Mouse (Mus musculus): ENCODE results near the gene Ifnar1.

The Ifnar1 gene

GRCm38 (mm10) chr16:91461066-91461638 lies 23.9 kb upstream of the Ifnar1 start:
- peak; percentile 57 to 67 for DNase-seq (ENCODE audit: low spot score in 2 of 2)

- DNase-seq (ENCODE audit: low spot score in 2 of 2) = no peak
These were observed 23.3 kb upstream of the Ifnar1 start for GRCm38 (mm10) chr16:91461773-91462181.

DNA sequence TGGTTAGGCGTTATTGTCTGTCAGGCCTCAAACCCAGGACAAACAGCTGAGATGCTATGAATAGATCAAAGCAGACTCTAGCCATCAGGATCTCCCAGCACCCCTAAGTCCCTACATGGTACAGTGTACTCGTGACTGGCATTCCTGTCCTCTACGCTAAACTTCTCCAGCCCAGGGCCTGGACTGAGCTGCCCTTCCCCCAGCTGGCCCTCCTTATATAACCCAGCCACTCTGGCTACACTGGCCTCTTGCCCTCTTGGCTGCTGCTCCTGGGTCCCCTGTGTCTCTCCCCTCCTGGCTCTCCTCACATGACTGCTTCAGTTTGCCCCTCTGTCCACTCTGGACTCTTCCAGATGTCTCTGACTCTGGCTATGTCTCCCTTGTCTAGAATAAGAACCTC lies 22.4 kb upstream of the Ifnar1 start:
- no peak for DNase-seq (ENCODE audit: low spot score in 2 of 2)

DNA sequence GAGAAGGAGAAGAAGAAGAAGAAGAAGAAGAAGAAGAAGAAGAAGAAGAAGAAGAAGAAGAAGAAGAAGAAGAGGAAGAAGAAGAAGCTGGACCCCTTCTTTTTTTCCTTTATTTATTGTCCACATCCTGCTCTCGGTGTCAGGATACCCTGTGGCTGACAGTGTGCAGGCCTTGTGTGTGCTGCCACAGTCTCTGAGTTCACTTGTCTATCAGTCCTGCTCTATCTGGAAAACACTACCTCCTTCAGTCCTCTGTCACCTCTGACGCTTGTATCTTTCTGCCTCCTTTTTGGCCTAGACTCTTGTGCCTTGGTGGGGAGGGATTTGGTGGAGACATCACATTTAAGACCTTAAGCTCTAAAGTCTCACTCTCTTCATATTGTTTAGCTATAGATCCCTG lies 21.6 kb upstream of the Ifnar1 start:
- DNase-seq (ENCODE audit: low spot score in 2 of 2) = peak in 1 of 2 experiments; percentile 65

DNA sequence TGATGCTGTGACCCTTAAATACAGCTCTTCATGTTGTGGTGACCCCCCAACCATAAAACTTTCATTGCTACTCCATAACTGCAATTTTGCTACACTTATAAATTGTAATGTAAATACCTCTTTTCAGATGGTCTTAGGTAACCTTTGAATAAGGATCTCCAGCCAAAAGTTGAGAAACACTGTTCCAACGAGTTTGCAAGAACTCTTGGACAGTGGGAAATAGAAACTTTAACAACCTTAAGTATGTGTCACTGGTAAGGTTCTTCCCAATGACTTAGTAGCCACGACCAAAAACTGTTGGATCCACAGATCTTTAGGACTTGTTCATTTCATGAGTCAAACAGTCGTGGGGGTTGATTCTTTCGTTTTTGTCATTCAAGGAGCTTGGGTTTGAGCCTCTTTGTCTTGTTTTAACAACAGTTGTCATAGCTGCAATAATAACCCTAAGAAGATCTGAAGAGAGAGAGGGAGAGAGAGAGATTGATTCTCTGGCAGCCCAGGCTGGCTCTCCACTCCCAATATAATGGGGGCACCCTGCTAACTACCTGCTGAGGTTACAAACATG lies 21.1 kb upstream of the Ifnar1 start:
- no peak for DNase-seq (ENCODE audit: low spot score in 2 of 2)

- peak; percentile 88 to 90 for DNase-seq (ENCODE audit: low spot score in 2 of 2)
These were observed 20.2 kb upstream of the Ifnar1 start for GRCm38 (mm10) chr16:91464594-91465504.

GRCm38 (mm10) chr16:91465505-91466240 lies 19.4 kb upstream of the Ifnar1 start:
- DNase-seq (ENCODE audit: low spot score in 2 of 2) = no peak

DNA sequence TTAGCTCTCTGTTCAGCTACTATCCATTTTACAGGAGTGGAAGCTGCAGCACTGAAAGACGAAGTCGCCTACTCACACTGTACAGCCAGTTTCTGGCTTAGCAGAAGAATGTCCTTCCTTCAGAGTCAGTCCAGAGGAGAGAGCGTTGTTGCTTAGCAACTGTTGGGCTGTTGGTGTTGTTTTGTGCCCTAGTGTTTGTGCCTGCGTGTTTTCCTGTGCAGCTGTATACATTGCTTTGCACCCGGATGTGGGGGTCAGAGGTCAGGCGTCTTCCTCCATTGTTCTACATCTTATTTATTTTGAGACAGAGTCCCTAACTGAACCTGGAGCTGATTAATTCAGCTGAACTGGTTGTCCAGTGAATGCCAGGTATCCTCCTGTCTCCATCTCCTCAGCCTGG lies 18.5 kb upstream of the Ifnar1 start:
- DNase-seq (ENCODE audit: low spot score in 2 of 2) = no peak

GRCm38 (mm10) chr16:91470470-91470869 lies 14.6 kb upstream of the Ifnar1 start:
- no peak for DNase-seq (ENCODE audit: low spot score in 2 of 2)

DNA sequence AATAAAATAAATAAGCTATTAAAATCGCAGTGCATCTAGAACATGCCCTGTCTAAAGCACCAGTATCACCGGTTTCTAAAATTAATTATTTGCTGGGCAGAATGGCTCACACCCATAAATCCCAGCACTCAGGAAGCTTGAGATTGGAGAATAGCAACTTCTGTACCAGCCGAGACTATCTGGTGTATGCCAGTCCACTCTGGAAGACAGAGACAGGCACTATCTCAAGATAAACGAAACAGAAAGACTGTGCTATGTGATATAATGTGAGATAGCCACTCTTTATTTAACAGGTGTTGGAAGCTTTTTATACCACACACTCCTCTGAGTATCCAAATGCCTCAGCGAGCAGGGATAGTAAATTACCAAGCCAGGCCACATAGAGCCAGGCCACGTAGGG lies 13.6 kb upstream of the Ifnar1 start:
- DNase-seq (ENCODE audit: low spot score in 2 of 2) = no peak

DNA sequence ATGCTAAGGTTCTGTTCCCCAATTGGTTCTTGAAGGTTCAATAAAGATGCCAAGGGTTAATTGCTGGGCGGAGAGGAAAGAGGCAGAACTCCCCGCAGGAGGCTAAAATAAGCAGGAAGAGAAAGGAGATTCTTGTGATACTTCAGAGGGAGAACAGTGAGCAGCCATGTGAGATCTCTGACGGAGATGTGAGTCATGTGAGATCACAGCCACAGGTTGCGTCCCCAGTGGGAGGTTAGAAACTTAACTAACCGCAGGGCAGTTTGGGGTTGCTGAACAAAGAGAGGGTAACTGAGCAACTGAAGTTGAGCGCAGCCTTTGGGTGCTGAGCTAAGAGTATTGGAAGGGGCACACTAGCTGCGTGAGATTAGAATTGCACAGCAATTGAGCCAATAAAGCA lies 9.3 kb upstream of the Ifnar1 start:
- DNase-seq (ENCODE audit: low spot score in 2 of 2) = peak; percentile 83 to 87

DNA sequence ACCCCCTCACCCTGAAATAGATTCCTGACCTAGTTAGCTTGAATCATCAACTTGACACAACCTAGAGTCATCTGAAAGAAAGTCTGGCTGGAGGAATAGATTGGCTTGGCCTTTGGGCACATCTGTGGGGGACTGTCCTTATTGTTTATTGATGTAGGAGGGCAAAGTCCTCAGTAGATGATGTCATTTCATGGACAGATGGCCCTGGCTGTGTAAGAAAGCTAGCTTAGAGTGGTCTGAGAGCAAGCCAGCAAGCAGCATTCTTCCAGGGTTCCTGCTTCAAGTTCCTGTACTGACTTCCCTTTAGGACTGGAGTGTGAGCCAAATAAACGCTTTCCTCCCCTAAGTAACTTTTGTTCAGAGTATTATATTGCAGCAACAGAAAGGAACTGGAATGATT lies 7.0 kb upstream of the Ifnar1 start:
- no peak for DNase-seq (ENCODE audit: low spot score in 2 of 2)

GRCm38 (mm10) chr16:91480517-91480916 lies 4.5 kb upstream of the Ifnar1 start:
- DNase-seq (ENCODE audit: low spot score in 2 of 2) = peak in 1 of 2 experiments; percentile 67

GRCm38 (mm10) chr16:91484387-91484786 lies 651 bp upstream of the Ifnar1 start:
- no peak for DNase-seq (ENCODE audit: low spot score in 2 of 2)

GRCm38 (mm10) chr16:91485841-91486240 lies 803 bp downstream of the Ifnar1 start:
- DNase-seq (ENCODE audit: low spot score in 2 of 2) = no peak

DNA sequence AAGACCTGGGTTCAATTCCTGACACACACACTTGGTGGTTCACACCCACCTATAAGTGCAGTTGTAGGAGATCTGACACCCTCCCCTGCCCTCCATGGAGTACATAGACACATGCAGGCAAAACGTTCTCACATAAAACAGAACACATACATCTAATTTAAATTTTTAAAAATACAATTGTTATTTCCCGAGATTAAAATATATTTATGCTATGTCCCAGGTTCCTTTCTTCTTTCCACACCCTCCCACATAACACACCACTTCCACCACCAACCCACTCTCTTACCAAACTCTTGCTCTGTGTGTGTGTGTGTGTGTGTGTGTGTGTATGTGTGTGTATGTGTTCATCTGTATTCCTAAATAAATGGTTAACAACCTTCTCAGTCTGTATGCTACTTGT lies 3.0 kb downstream of the Ifnar1 start:
- no peak for DNase-seq (ENCODE audit: low spot score in 2 of 2)

GRCm38 (mm10) chr16:91490897-91491296 lies 5.9 kb downstream of the Ifnar1 start:
- DNase-seq (ENCODE audit: low spot score in 2 of 2) = peak in 1 of 2 experiments; percentile 38

DNA sequence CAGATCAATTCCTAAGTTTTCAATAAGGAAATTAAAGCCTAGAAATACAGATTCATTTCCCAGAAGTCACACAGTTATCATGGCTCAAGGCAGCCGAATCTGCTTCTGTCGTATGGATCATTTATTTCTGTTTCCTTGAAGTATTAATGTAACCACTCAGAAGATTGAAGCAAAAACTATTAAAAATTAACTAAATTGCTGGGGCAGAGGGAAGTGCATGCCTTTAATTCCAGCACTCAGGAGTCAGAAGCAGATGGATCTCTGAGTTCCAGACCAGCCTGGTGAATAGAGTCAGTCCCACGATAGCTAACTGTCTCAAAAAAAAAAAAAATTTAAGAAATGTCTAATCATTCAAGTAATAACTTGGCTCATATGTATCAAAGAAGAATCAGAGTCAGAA lies 6.4 kb downstream of the Ifnar1 start:
- no peak for DNase-seq (ENCODE audit: low spot score in 2 of 2)

DNA sequence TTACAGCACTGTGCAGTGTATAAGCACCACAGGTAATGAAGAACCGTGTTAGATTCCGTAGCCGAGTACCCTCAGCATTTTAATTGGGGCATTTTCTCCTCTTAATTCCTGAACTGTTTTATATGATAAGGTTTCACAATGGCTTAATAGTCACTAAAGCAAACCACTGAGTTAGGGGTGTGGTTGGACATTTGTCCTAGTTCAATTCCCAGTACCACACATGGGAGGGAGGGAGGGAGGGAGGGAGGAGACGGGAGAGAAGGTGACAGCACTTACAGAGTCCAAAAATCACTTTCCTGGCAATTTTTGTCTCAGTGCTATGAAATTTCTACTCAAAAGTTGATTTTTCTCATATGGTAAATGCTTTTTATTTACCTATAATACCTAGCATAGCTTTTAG lies 10.5 kb downstream of the Ifnar1 start:
- no peak for DNase-seq (ENCODE audit: low spot score in 2 of 2)

DNA sequence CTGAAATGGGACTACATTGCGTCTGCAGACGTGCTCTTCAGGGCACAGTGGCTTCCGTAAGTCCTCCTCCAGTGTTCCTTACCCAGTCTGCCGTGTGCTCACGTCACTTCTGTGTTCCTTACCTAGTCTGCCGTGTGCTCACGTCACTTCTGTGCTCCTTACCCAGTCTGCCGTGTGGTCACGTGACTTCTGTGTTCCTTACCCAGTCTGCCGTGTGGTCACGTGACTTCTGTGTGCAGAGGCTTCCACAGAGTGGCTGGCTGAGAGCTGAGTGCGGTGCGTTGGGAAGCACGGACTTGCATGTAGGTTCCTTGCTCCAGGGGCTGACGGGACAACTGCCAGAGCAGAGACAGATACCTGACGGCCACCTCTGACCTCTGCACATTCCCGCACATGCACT lies 11.2 kb downstream of the Ifnar1 start:
- no peak for DNase-seq (ENCODE audit: low spot score in 2 of 2)

- DNase-seq (ENCODE audit: low spot score in 2 of 2) = no peak
These were observed 11.7 kb downstream of the Ifnar1 start for GRCm38 (mm10) chr16:91496766-91497165.

DNA sequence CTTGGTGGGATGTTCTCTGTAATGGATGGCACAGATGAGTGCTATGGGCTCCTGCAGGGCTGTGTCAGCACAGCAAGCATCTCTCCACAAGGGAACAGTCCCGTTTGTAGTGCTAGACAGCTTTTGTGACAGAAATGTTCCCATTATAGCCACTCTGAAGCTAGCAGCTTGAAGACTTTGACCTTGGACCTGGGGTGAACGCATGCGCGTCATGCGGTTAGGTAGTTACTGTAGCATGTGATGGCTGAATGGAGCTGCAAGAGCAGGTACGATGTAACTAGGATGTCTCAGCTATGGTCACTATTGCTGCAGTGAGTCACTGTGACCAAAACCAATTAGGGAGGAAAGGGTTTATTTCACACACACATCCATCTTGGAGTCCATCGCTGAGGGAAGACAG lies 13.0 kb downstream of the Ifnar1 start:
- no peak for DNase-seq (ENCODE audit: low spot score in 2 of 2)

All from natural killer cell, adult 2 months (primary cell).